Comparison of ENCODE assay signal across 9 mouse cellular contexts in the genomic region with DNA sequence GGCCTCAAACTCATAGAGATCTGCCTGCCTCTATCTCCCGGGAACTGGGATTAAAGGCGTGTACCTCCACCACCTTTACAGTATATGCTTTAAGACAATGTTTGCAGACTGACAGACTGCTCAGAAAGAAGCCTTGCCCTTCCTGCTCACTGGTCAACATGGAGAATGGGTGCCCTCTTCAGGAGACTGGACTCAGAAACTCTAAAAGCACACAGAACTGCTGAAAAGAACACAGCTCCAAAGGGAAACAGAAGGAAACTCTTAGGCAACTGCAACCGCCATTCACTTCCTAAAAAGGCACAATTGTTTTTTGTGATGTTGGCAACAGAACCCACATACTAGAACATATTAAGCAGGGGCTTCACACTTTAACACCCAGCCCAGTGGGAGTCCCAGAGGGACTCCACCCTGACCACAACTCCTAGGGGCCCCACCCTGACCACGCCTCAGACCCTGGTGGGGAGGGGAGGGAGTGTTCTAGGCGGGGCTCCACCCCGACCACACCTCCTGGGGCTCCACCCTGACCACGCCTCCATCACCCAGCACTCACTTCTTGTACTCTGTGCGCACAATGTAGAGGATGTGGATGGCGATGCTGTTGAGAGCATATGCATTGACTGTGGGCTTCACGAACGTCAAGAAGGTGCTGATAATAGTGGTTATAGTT. TPM values are rescaled to one million over a fixed set of nuclear protein-coding genes. Genes with fewer than 3 reads are reported as not detected.
DNase-seq lines count a peak whose midpoint lies in the region; ATAC-seq lines count a peak whose summit lies in the region.
"Had no signal": no experiment of that assay in that cellular context is flagged by ENCODE, and none has a peak within 500 bp of the region (broad histone marks: within the 10 kb centered on the region; RNA-seq: fewer than 3 reads in every experiment).

No protein-coding gene starts in this region.

- H3K9ac ChIP-seq in forebrain, embryonic 13.5 days: no peak overlapping the region

- no peaks in the 10 kb centered on the region for H3K36me3 ChIP-seq in forebrain, embryonic 13.5 days (ENCODE audit: poor library complexity, severe bottlenecking)

- peak; percentile 20 to 52 for DNase-seq in adrenal gland, postnatal 36 days
- no peak for DNase-seq in adrenal gland, postnatal 4 days (ENCODE audit: low spot score in 2 of 2)
- DNase-seq in ES-CJ7 (ENCODE audit: low read depth, low spot score): peak; percentile 76
- peak; percentile 73 for DNase-seq in induced T-regulatory cell, adult 2 months (ENCODE audit: low read depth)
- DNase-seq in neural tube, embryonic 10.5 days (ENCODE audit: extremely low spot score, low spot score): no peak
- DNase-seq in kidney, postnatal 25 days: no peak

- WGBS in forebrain, embryonic 13.5 days: 36% methylated on average over 11 of the region's 11 CpGs

- no peak overlapping the region for H3K4me2 ChIP-seq in forebrain, embryonic 13.5 days

- no peaks in the 10 kb centered on the region; the same call in 1 of the 2 replicates for H3K27me3 ChIP-seq in forebrain, embryonic 13.5 days

- no peak overlapping the region for H3K27ac ChIP-seq in forebrain, embryonic 13.5 days

- no peaks in the 10 kb centered on the region for H3K9me3 ChIP-seq in forebrain, embryonic 13.5 days (replicated peaks)

- peak; percentile 97 for ATAC-seq in megakaryocyte-erythroid progenitor cell, adult 5-6 weeks (replicated peaks; ENCODE audit: low FRiP score, low TSS enrichment, poor library complexity, severe bottlenecking)
- ATAC-seq in forebrain, embryonic 13.5 days: no peak

- H3K4me1 ChIP-seq in forebrain, embryonic 13.5 days: no peaks in the 10 kb centered on the region

- H3K4me3 ChIP-seq in forebrain, embryonic 13.5 days: no peak overlapping the region

RNA-seq across cellular contexts. Expression of gene Mllt1, which starts 22.7 kb away (rescaled TPM):
- total RNA-seq in adrenal gland, postnatal 36 days (2021): 10 to 100 TPM; 32.6 to 35.6 TPM
- total RNA-seq in adrenal gland, postnatal 4 days (2021): 10 to 100 TPM; 34.4 to 38.9 TPM
- 24.1 and 33.2 TPM in 2 replicates for total RNA-seq in megakaryocyte-erythroid progenitor cell, adult 5-6 weeks (2014; fragmentation: Nextera tagmentation)
- 12.2 and 17.3 TPM in 2 replicates for total RNA-seq in megakaryocyte-erythroid progenitor cell, adult 5-6 weeks (2017)
- polyA plus RNA-seq in forebrain, embryonic 13.5 days (2015; fragmentation: Nextera tagmentation; extraction: Ambion mirVana): 69.5 and 70.1 TPM in 2 replicates

RNA-seq across cellular contexts. Expression of gene Acer1, which starts 24.0 kb away (rescaled TPM):
- under 1 TPM in 1 of 2 experiments, not detected in 1; 0.23 TPM for total RNA-seq in adrenal gland, postnatal 36 days (2021)
- under 1 TPM; 0.17 to 0.28 TPM for total RNA-seq in adrenal gland, postnatal 4 days (2021)
- not detected in 2 replicates for total RNA-seq in megakaryocyte-erythroid progenitor cell, adult 5-6 weeks (2014; fragmentation: Nextera tagmentation)
- total RNA-seq in megakaryocyte-erythroid progenitor cell, adult 5-6 weeks (2017): not detected in 2 replicates
- polyA plus RNA-seq in forebrain, embryonic 13.5 days (2015; fragmentation: Nextera tagmentation; extraction: Ambion mirVana): not detected in 2 replicates
- total RNA-seq: heart, postnatal 36 days had no signal

RNA-seq across cellular contexts. Expression of gene Clpp, which starts 32.2 kb away (rescaled TPM):
- 100 to 1,000 TPM; 110 to 114 TPM for total RNA-seq in adrenal gland, postnatal 36 days (2021)
- 10 to 100 TPM; 79.6 to 82.7 TPM for total RNA-seq in adrenal gland, postnatal 4 days (2021)
- 89.2 and 116 TPM in 2 replicates for total RNA-seq in megakaryocyte-erythroid progenitor cell, adult 5-6 weeks (2014; fragmentation: Nextera tagmentation)
- 83.2 and 135 TPM in 2 replicates for total RNA-seq in megakaryocyte-erythroid progenitor cell, adult 5-6 weeks (2017)
- 171 and 183 TPM in 2 replicates for polyA plus RNA-seq in forebrain, embryonic 13.5 days (2015; fragmentation: Nextera tagmentation; extraction: Ambion mirVana)

RNA-seq across cellular contexts. Expression of gene Alkbh7, which starts 39.2 kb away (rescaled TPM):
- total RNA-seq in adrenal gland, postnatal 36 days (2021): 10 to 100 TPM; 50.3 to 83.8 TPM
- total RNA-seq in adrenal gland, postnatal 4 days (2021): 10 to 100 TPM; 63.6 to 63.7 TPM
- 25.2 and 26.4 TPM in 2 replicates for total RNA-seq in megakaryocyte-erythroid progenitor cell, adult 5-6 weeks (2014; fragmentation: Nextera tagmentation)
- total RNA-seq in megakaryocyte-erythroid progenitor cell, adult 5-6 weeks (2017): 19.1 and 25.8 TPM in 2 replicates
- polyA plus RNA-seq in forebrain, embryonic 13.5 days (2015; fragmentation: Nextera tagmentation; extraction: Ambion mirVana): 41.0 and 41.2 TPM in 2 replicates

RNA-seq across cellular contexts. Expression of gene Pspn, which starts 41.9 kb away (rescaled TPM):
- total RNA-seq in adrenal gland, postnatal 36 days (2021): 1 to 10 TPM in 1 of 2 experiments, under 1 TPM in 1; 0.76 to 2.7 TPM
- 1 to 10 TPM in 1 of 2 experiments, not detected in 1; 1.8 TPM for total RNA-seq in adrenal gland, postnatal 4 days (2021)
- not detected in 2 replicates for total RNA-seq in megakaryocyte-erythroid progenitor cell, adult 5-6 weeks (2014; fragmentation: Nextera tagmentation)
- 4.6 TPM in 1 of 2 replicates, not detected in the other for total RNA-seq in megakaryocyte-erythroid progenitor cell, adult 5-6 weeks (2017)
- polyA plus RNA-seq in forebrain, embryonic 13.5 days (2015; fragmentation: Nextera tagmentation; extraction: Ambion mirVana): 0.43 TPM in 1 of 2 replicates, not detected in the other
- total RNA-seq: heart, postnatal 36 days had no signal

Comparison
In these comparisons a context has a peak if more than half of its experiments do, and no peak if none do; other contexts are left out.
1. DNase-seq: peak in adrenal gland, postnatal 36 days (2 of 2), ES-CJ7 (single experiment) and induced T-regulatory cell, adult 2 months (single experiment); none in adrenal gland, postnatal 4 days (0 of 2), neural tube, embryonic 10.5 days (single experiment) and kidney, postnatal 25 days (0 of 2).